Mouse (Mus musculus): ENCODE results near the gene Arhgef12. TPM values are rescaled to one million over a fixed set of nuclear protein-coding genes. Genes with fewer than 3 reads are reported as not detected.

Arhgef12 gene
- total and polyA plus RNA-seq, 3 experiments, result 11.8 to 33.5 (median 14.7) TPM

DNA sequence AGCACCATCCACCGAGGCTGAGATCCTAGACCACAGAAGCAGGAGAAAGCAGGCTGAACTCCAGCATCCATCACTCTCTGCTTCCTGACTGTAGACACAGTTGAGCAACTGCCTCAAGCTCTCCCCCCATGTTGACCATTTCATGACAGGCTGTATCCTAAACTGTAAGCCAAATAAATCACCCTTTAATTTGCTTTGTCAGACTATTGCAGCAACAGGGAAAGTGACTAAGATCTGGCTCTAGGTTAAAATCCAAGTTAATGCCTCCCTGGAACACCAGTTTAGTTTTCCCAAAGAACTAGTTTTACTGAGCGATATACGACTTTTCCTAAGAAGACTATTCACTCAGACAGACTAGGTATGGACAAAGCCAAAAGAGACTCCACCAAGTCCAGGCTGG is 28.3 kb downstream of the Arhgef12 start:
- no peaks in the 10 kb centered on the region for H3K9me3 ChIP-seq (replicated peaks; ENCODE audit: insufficient read depth, low read length)
- H3K79me2 ChIP-seq (ENCODE audit: control insufficient read depth, insufficient read depth, low read length, poor library complexity), result peaks cover 27% of the 10 kb centered on the region
- TF ChIP-seq POLR2AphosphoS5 (IDR thresholded peaks at IDR 0.05; ENCODE audit: borderline replicate concordance, low read depth, low read length) (no peak), SMC3 (IDR thresholded peaks at IDR 0.05; ENCODE audit: low read depth, low read length) (no peak), ZMIZ1 (IDR thresholded peaks at IDR 0.05; ENCODE audit: low read depth, low read length) (no peak), MAFK (IDR thresholded peaks at IDR 0.05; ENCODE audit: borderline replicate concordance, low read depth, low read length) (no peak)
- H3K27me3 ChIP-seq (ENCODE audit: control insufficient read depth in 1 of 2, insufficient read depth in 2 of 2, low read length in 2 of 2), result no peaks in the 10 kb centered on the region
- peaks cover 0 to 6% of the 10 kb centered on the region in 2 experiments; a peak in 2 of 4 replicates for H3K4me1 ChIP-seq (ENCODE audit: control insufficient read depth in 1 of 2, insufficient read depth in 2 of 2, low read length in 2 of 2)
- no peak for DNase-seq (ENCODE audit: low read depth, low spot score)
- peaks cover 2 to 7% of the 10 kb centered on the region in 2 experiments for H3K36me3 ChIP-seq (ENCODE audit: control insufficient read depth in 1 of 2, insufficient read depth in 2 of 2, low read length in 2 of 2)
- no peak overlapping the region for H3K4me3 ChIP-seq (ENCODE audit: control insufficient read depth in 1 of 2, insufficient read depth in 1 of 2, low read depth in 2 of 2, low read length in 2 of 2)
- no peak overlapping the region for H3K27ac ChIP-seq (ENCODE audit: control insufficient read depth, low read depth, low read length)
- H3K9ac ChIP-seq (ENCODE audit: control insufficient read depth, low read depth, low read length, poor library complexity, severe bottlenecking), result no peak overlapping the region

DNA sequence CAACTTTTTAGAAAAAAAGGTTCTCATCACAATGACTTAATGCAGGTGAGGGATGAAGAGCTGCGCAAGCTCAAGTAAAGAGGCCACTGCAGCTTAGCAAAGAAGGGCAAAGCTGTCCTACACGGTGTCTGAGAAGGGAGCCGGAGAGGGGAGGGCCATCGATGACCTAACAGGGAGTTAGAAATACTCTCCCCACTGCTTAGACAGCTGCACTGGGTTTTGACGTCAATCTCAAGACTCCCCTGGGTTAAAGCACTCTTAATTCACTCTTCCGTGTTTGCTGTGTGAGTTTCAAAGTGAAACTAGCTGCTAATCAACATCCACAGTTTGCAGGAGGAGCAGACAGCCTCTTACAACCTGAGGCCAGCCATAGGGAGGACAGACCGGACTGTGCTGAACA is 30.9 kb downstream of the Arhgef12 start:
- Histone ChIP-seq H3K79me2 (ENCODE audit: control insufficient read depth, insufficient read depth, low read length, poor library complexity) (peaks cover 26% of the 10 kb centered on the region), H3K4me3 (ENCODE audit: control insufficient read depth in 1 of 2, insufficient read depth in 1 of 2, low read depth in 2 of 2, low read length in 2 of 2) (no peak overlapping the region), H3K4me1 (ENCODE audit: control insufficient read depth in 1 of 2, insufficient read depth in 2 of 2, low read length in 2 of 2) (peaks cover 0 to 6% of the 10 kb centered on the region in 2 experiments; a peak in 2 of 4 replicates), H3K27me3 (ENCODE audit: control insufficient read depth in 1 of 2, insufficient read depth in 2 of 2, low read length in 2 of 2) (no peaks in the 10 kb centered on the region), H3K9ac (ENCODE audit: control insufficient read depth, low read depth, low read length, poor library complexity, severe bottlenecking) (no peak overlapping the region), H3K36me3 (ENCODE audit: control insufficient read depth in 1 of 2, insufficient read depth in 2 of 2, low read length in 2 of 2) (peaks cover 2 to 7% of the 10 kb centered on the region in 2 experiments; a peak in 3 of 4 replicates), H3K27ac (ENCODE audit: control insufficient read depth, low read depth, low read length) (no peak overlapping the region), H3K9me3 (replicated peaks; ENCODE audit: insufficient read depth, low read length) (no peaks in the 10 kb centered on the region)
- no peak for DNase-seq (ENCODE audit: low read depth, low spot score)
- TF ChIP-seq RAD21 (IDR thresholded peaks at IDR 0.05; ENCODE audit: low read depth, low read length), result no peak
- TF ChIP-seq TBP (IDR thresholded peaks at IDR 0.05; ENCODE audit: low read depth, low read length), result no peak
- no peak for TF ChIP-seq ZMIZ1 (IDR thresholded peaks at IDR 0.05; ENCODE audit: low read depth, low read length)

DNA sequence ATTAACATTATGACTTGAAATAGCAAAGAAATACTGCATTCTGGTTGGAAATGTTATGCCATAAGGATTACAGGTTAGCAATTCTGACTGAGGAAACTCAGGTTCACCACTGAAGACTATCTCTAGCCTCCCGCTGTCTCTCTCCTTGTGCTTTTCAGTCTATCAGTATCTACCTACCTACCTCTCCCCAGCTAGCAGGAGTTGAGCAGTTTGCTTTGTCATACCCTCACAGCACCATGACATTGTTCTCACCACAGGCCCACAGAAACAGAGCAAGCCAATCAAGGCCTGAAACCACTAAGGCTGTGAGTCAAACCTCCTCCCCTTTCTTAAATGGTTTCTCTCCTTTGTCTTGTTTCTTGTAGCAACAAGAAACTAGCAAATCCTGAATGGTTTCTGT is 32.4 kb downstream of the Arhgef12 start:
- no peak overlapping the region for H3K4me3 ChIP-seq (ENCODE audit: control insufficient read depth in 1 of 2, insufficient read depth in 1 of 2, low read depth in 2 of 2, low read length in 2 of 2)
- H3K4me1 ChIP-seq (ENCODE audit: control insufficient read depth in 1 of 2, insufficient read depth in 2 of 2, low read length in 2 of 2), result no peaks in the 10 kb centered on the region
- H3K27me3 ChIP-seq (ENCODE audit: control insufficient read depth in 1 of 2, insufficient read depth in 2 of 2, low read length in 2 of 2), result no peaks in the 10 kb centered on the region
- DNase-seq (ENCODE audit: low read depth, low spot score), result peak; percentile 47
- no peaks in the 10 kb centered on the region for H3K9me3 ChIP-seq (replicated peaks; ENCODE audit: insufficient read depth, low read length)
- H3K79me2 ChIP-seq (ENCODE audit: control insufficient read depth, insufficient read depth, low read length, poor library complexity), result peaks cover 30% of the 10 kb centered on the region
- no peak overlapping the region for H3K9ac ChIP-seq (ENCODE audit: control insufficient read depth, low read depth, low read length, poor library complexity, severe bottlenecking)
- no peak for TF ChIP-seq ELF1 (IDR thresholded peaks at IDR 0.05; ENCODE audit: low read depth, low read length)
- no peak for TF ChIP-seq EP300 (IDR thresholded peaks at IDR 0.05; ENCODE audit: low read depth in 1 of 2, low read length in 2 of 2)
- TF ChIP-seq MXI1 (IDR thresholded peaks at IDR 0.05; ENCODE audit: low read depth, low read length), result no peak
- TF ChIP-seq ETS1 (IDR thresholded peaks at IDR 0.05; ENCODE audit: low read depth, low read length), result no peak
- TF ChIP-seq ZKSCAN1 (IDR thresholded peaks at IDR 0.05; ENCODE audit: low read depth, low read length), result no peak
- no peak for TF ChIP-seq TCF12 (IDR thresholded peaks at IDR 0.05; ENCODE audit: low read depth, low read length)
- no peak for TF ChIP-seq CTCF (IDR thresholded peaks at IDR 0.05 in 2 of 3, conservative IDR thresholded peaks at IDR 0.05 in 1 of 3; ENCODE audit: control insufficient read depth in 1 of 3, insufficient read depth in 1 of 3, low read depth in 2 of 3, low read length in 3 of 3, poor library complexity in 1 of 3, severe bottlenecking in 1 of 3)
- no peak for TF ChIP-seq ZMIZ1 (IDR thresholded peaks at IDR 0.05; ENCODE audit: low read depth, low read length)
- TF ChIP-seq GATA1 (IDR thresholded peaks at IDR 0.05; ENCODE audit: low read depth, low read length), result no peak
- no peak for TF ChIP-seq JUND (IDR thresholded peaks at IDR 0.05; ENCODE audit: low read depth, low read length)
- TF ChIP-seq USF1 (IDR thresholded peaks at IDR 0.05; ENCODE audit: low read depth, low read length), result no peak
- no peak for TF ChIP-seq SIN3A (IDR thresholded peaks at IDR 0.05; ENCODE audit: low read length)
- no peak for TF ChIP-seq CHD2 (IDR thresholded peaks at IDR 0.05; ENCODE audit: low read length)
- TF ChIP-seq MYB (IDR thresholded peaks at IDR 0.05; ENCODE audit: low read depth, low read length), result no peak
- TF ChIP-seq ZC3H11A (IDR thresholded peaks at IDR 0.05; ENCODE audit: low read depth, low read length), result no peak
- TF ChIP-seq MEF2A (IDR thresholded peaks at IDR 0.05; ENCODE audit: extremely low read depth, insufficient replicate concordance, low read depth, low read length, poor library complexity, severe bottlenecking), result no peak
- no peak for TF ChIP-seq MAFK (IDR thresholded peaks at IDR 0.05; ENCODE audit: borderline replicate concordance, low read depth, low read length)
- TF ChIP-seq POLR2A (IDR thresholded peaks at IDR 0.05; ENCODE audit: control insufficient read depth in 1 of 2, insufficient read depth in 1 of 2, low read depth in 1 of 2, low read length in 2 of 2, poor library complexity in 1 of 2), result no peak
- TF ChIP-seq TAL1 (IDR thresholded peaks at IDR 0.05; ENCODE audit: low read length), result no peak
- H3K36me3 ChIP-seq (ENCODE audit: control insufficient read depth in 1 of 2, insufficient read depth in 2 of 2, low read length in 2 of 2), result peaks cover 2% of the 10 kb centered on the region in 2 experiments; a peak in 3 of 4 replicates
- no peak overlapping the region for H3K27ac ChIP-seq (ENCODE audit: control insufficient read depth, low read depth, low read length)

Data from MEL (cell line).